Mouse (Mus musculus) embryonic fibroblast, embryonic 13.5 days (primary cell): ENCODE data around the gene 1700023F06Rik.

Experiments
- CTCF ChIP-seq: IDR thresholded peaks from 2 replicates; pipeline ENCODE4 v1.5.1; 2011; ENCODE audit warnings: mild to moderate bottlenecking, control low read depth, low read length, moderate library complexity, borderline replicate concordance; ENCODE audit not compliant: insufficient read depth
- POLR2A ChIP-seq: IDR thresholded peaks from 2 replicates; pipeline ENCODE4 v1.6.1; 2011; ENCODE audit warnings: low read depth, mild to moderate bottlenecking, control low read depth, low read length, moderate library complexity

DNA sequence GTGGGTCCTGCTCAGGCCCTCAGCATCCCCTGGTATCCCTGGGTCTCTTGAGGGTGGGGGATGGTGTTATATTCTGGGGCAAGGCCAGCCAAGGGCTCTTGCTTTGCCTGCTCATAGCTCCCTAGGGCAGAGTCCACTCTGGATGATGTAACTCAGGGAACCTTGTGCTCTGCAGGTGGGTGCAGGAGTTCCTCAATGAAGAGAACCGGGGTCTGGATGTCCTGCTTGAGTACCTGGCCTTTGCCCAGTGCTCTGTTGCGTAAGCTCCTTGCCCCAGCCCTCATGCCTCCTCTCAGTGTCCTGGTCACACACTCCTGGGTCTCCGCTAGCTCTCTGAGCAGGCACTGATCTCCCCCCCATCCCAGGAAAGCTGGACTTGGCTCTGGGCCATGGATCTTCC, 26.4 kb downstream of the 1700023F06Rik start:
- no peak for TF ChIP-seq CTCF
- no peak for TF ChIP-seq POLR2A
